Mouse (Mus musculus): Measurements from ENCODE around the gene Gm3147.
"Not testable (repeated sequence)": the region's sequence is repeated elsewhere in the genome, so short reads cannot be mapped to it uniquely, and the experiment has no call there.

The Gm3147 gene

DNA sequence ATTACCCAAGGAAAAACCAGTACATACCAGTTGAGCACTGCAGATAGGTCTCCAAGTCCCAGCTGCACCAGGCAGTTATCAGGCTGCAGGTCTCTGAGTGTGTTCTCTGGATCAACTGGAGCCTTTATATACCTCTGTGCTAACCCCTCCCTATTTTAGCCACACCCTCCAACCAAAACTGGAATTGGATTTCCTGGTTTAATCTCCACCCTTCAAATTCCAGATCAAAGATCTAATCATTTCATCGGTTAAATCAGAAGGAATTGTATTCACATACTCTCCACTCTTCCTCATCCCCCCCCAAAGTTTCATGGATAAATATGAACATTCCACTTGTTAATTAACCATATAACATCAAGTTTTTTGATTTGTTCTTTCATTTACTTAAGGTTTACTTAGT lies at the start of gene Gm3147:
Gene Gm3147 (minus strand): TSS at position 101 of the 400 bp plus-strand sequence.
- DNase-seq (ENCODE audit: low spot score in 2 of 2) = not testable (repeated sequence)

DNA sequence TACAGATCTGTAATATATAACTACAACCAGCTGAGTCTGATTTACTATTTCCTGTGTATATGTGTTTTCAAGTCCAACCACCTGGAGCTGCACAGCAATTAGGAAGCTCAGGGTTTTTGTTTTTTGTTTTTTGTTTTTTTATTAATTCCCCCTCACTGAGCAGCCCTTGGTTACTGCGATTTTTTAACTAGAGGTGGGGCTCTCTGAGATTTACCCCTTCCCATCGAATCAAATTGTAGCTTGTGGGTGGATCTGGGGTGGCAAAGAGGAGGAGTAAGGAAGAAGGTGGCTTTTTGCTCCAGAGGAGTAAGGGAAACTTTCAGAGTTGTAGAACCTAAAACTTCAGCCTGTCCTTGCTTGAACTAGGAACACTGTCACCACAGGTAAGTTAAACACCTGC lies 31.9 kb upstream of the Gm3147 start, which contains the start of gene Gm6205:
Gene Gm6205 (plus strand): TSS at position 301 of the 400 bp plus-strand sequence.
- DNase-seq (ENCODE audit: low spot score in 2 of 2) = not testable (repeated sequence)

DNA sequence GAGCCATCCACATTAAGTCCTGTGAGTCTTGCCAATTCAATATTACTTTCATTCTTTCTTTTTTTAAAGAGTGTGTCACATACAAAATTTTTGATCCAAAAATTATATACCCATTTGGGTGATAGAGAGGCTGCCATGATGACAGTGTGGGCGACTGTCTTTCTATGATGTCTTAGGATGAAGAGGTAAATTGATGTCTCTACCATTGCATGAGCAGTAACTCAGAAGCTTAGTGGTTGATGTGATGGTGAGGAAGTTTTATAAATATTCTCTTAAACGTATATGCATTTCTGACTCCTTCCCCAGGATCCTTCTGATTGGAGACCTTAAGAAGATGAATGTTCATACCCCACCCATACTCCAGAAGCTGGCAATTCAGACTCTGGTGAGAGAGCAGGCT lies 7.5 kb upstream of the Gm3147 start, which contains the start of gene Gm6509:
Gene Gm6509 (plus strand): TSS at position 301 of the 400 bp plus-strand sequence.
- DNase-seq (ENCODE audit: low spot score in 2 of 2) = not testable (repeated sequence)

Data from spleen, postnatal 4 days (tissue).